Mouse (Mus musculus) heart, adult 8-10 months (tissue): ENCODE results near the gene Ift27. TPM values are rescaled to one million over a fixed set of nuclear protein-coding genes. Genes with fewer than 3 reads are reported as not detected.

Experiments
- DNase-seq: peaks from one replicate; pipeline ENCODE4 v3.0.0; 2022; ENCODE audit warnings: low spot score
- total RNA-seq, 4 experiments: library from RNA; stranded (reverse); gene quantifications; 2 replicates each; pipeline ENCODE4 v1.2.4; 2022

Gene Ift27
- total RNA-seq, 4 experiments from 2014 or later: 10.5 to 14.1 (median 10.9) TPM

GRCm38 (mm10) chr15:78172256-78172898, 1.5 kb downstream of the Ift27 start:
- DNase-seq: no peak

DNA sequence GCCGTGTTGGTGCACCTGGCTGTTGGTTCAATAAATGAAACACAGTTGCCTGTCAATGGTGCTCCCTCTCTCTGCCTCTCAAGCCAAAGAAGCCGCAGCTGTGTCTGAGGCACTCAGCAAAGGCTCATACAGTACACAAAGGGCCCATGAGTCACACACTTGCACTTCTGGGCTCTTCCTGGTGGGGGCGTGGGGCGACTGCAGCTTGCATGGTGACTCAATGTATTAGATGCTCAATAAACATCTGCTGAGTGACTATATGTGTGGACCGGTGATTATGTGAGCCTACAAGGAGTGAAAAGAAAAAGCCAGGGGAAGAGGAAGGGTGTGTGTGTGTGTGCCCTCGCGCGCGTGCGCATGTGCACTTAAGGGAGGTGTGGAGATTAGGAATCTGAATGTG, 2.3 kb downstream of the Ift27 start:
- no peak for DNase-seq

- DNase-seq: no peak
These were observed 3.2 kb downstream of the Ift27 start for GRCm38 (mm10) chr15:78170708-78171107.

- DNase-seq: no peak
These were observed 4.3 kb downstream of the Ift27 start for GRCm38 (mm10) chr15:78169566-78169965.

DNA sequence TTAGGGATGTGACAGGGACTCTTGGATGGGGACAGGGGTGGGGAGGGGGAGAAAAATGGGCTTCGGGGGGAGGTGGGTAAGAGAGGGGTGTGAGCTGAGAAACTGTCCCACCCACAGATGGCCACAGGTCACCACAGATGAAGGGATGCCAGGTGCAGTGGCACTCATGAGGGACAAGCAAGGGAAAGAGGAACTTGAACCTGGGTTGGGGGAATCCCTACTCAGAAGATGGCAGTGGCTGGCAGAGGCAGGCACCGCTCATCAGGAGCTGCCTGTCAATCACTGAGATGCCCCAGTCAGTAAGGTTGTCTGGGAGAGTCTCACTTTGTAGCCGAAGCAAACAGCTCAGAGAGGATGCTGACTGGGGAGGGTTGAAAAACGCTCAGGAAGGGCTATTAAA, 8.6 kb downstream of the Ift27 start:
- no peak for DNase-seq

DNA sequence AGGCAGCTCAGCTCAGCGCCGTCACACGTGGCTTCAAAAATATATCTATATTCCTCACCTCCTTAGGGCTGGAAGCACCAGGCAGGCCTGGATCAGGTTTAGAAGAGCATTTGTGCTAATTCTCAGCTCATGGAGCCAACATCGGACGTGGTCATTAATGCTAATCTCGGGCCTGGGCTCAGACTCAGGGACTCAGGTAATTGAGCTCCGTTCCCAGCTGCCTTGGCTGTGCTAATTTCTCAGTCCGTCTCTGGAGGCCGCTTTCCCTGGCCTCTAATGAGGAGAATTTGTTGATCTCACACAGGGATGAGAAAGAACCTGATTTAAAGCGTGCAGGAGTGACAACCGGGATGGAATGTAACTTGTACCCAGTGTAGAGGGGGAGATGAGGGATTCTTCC, 9.4 kb downstream of the Ift27 start:
- no peak for DNase-seq

DNA sequence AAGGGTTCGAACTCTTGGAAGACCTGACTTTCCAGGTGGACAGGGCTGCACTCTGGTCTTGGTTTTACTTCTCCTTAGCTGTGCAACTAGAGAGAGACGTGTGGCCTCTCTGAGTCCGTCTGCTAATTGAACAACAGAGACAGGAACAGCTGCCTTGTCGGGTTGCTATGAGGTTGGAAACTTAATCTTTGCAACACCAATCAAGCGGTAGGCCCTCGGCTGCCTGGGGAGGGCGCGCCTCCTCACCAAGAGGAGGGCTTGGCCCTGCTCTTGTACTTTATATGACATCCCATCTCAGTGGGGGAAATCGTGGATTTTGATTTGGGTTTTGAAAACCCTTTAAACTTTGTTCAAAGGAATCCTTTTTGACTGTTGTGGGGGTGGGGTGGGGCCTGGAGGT, 12.0 kb downstream of the Ift27 start:
- DNase-seq: no peak

GRCm38 (mm10) chr15:78158335-78158734, 15.6 kb downstream of the Ift27 start:
- no peak for DNase-seq

DNA sequence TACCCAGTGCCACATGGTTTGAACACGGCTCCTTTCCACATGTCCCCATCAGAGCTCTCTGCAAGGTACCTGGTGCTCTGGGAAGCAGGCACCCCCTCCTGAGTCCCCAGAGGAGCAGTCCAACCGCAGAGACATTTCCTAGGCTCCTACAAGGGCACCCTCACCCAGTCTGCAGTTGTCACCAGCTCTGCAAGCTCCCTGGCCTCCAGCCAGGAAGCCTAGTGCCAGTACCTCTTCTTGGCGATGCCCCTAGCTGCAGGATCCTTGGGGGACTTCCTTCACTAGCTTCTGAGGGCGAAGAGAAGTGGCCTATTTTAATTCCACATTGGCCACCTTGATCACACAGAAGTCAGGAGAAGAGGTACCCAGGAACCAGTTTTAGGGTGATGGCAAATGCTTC, 16.1 kb downstream of the Ift27 start:
- DNase-seq: no peak

- no peak for DNase-seq
These were observed 16.6 kb downstream of the Ift27 start for GRCm38 (mm10) chr15:78157330-78157729.

DNA sequence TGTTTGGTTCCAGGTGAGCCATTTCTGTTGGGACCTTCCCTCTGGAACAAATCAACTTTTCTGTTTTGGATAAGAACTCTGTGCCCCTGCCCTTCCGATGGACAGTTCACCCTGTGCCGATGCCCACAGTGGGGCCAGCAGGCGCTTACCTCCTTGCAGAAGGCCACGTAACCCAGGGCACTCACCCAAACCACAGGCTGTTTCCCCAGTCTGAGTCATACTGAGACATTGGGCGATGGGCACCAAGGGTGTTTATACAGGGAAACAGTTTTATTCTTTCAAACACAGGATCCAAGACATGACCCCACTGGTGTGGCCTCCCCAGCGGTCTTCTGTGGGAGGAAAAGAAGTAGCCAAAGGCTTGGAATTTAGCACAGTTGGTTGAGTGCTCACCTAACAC, 18.5 kb downstream of the Ift27 start:
- DNase-seq: no peak

DNA sequence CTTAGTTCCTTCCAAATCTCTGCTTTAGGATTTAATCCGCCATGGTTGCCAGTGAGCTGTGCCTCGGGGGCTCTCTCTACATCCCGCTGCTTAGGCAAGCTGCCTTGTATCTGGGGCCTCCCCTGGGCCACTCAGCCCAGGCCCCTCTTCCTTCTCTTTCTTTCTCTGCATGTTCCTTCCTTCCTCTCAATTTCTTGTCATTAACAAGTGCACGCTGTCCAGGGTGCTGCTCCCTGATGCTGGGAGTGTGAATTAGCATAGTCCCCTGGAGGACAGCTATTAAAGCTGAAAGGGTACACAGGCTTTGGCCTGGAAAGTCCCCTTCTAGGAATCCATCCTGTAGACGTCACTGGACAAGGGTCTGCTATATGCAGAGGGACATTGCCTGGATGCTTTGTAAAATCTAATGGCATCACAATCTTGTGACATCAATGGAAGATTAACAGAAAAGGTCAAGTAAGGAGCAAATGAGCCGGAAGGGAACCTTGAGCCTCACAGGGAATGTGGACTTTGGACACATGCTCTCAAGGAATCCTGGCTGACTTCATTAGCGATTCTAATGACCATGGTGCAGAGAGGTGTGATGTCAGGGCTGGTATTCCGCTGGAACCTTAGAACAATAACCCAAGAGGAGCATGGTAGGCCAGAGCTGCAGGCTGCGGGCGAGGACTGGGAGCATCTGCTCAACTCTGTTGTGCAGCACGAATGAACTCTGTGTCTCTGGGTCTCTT, 20.7 kb downstream of the Ift27 start:
- DNase-seq: no peak

DNA sequence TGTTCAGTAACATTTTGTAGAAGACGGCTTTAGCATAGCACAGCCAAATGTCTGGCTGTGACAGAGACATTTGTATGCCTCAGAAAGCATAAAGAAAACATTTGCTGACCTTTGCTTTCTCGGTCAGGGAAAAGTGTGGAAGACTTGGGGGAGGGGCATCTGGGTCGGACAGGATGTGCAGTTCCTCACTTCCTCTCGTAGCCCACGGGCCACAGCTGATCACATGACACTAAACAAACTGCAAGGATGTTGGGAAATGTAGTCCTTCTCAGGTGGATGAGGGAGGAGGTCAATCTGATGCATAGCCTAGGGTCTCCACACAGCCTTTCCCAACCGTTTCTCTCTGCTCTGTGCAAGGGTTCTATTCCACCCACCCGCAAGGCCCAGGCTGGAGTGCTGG, 25.3 kb downstream of the Ift27 start:
- DNase-seq: no peak

DNA sequence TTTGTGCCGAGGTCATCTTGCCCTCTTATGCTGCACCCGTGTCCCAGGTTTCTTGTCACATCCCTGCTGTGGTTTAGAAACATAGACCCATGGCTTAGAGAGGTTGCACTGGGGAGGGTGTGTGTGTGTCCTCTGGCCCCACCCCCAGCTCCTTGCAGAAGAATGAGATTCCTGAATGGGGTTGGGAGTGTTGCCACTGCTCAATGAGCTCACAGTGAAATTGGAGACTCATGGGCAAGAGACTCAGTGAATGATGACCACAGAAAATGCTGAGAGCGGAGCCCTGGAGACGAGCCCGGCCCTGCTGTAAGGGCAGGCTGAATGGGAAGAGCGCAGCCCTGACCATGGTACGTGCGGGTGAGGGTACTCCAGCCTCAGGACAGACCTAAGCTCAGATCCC, 33.7 kb downstream of the Ift27 start:
- DNase-seq: no peak

DNA sequence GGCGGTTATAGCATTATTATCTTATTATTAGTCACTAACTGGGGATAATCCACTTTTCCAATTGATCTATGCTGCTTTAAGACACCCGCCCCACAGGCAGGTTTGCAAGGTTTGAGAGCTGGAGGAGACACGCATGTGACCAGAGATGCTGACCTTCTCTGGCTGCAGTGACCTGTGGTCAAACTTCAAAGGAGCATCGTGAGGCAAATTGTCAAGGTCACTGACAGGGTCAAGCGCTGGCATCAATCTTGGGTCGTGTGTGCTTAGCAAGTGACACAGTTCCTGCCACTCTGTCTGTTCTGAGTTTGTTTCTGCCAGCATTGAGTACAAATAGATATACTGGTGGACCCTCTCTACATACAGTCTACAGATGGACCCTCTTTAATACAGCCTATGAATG, 39.3 kb downstream of the Ift27 start:
- DNase-seq: no peak

DNA sequence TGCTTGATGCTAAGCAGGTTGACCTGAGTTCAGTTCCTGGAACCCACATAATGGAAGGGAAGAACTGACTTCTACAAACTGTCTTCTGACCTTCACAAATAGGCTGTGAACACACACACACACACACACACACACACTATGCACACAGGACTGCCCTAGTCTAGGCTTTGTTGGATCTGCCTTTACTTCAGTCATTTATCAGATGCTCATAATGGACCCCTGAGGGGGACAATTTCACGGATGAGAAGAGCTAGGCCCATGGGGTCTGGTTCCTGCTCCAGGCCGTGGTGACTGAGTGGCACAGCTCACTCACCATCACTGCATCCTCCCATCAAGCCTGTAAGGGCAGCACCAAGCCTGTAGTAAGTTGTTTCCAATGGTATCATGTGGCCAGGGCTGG, 40.5 kb downstream of the Ift27 start:
- DNase-seq: no peak

DNA sequence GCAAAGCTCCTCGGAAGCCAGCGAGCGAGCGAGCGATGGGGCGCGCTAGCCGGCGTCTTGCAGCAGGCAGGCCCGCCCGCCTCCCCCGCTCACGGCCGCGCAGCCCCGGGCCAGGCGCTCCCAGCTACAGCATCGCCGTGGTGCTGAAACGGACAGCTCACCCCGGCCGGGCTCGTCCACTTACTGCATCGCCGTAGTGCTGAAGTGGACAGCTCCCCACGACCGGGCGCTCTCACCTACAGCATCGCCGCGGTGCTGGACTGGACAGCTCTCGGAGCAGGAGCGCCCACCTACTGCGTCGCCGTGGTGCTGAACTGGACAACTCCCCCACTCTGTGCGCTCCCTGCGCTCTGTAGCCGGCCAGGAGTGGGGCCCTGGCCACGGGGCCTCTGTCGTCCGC, 54.2 kb downstream of the Ift27 start, which contains the start of gene Cacng2:
TSS of gene Cacng2 (minus strand) at position 325 of the 400 bp plus-strand sequence.
- DNase-seq: peak; percentile 89

DNA sequence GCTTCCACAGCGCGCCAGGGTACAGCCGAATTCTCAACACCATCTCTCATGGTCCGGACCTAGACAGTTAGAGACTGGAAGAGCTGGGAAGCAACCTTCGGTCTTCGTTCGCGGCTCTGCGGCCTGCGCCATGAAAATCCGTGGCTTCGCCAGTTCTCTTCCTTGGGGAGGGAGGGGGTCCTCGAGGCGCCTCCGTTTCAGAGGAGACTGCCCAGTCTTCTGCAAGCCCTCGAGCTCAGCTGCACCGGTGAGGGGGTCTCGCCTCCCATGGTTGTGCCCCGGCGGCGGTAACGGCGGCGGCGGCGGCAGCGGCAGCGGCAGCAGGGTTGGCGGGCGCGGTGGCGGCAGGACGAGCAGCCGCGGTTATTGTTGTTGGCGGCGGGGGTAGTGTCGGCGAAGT, 54.7 kb downstream of the Ift27 start:
- no peak for DNase-seq

- no peak for DNase-seq
These were observed 55.5 kb downstream of the Ift27 start for GRCm38 (mm10) chr15:78118275-78118995.

GRCm38 (mm10) chr15:78117731-78118130, 56.2 kb downstream of the Ift27 start:
- no peak for DNase-seq

DNA sequence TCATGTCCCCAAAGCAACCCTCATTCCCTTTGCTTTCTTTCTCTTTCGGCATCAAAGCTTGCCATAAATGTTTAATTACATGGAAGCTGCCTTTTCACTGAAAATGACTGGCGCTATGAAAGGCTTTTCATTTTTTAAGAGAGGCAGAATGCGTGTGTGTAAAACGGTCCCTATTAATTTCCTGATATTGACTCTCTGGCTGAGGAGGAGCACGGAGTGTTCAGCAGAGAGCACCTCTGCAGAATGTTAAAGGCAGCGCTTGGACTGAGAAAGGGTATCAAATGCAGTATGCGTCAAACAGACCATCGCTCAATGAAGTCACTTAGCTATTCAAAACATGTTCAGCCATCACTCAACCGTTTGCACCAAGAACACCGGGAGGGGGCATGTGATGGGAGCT, 57.0 kb downstream of the Ift27 start:
- no peak for DNase-seq

- DNase-seq: no peak
These were observed 57.7 kb downstream of the Ift27 start for GRCm38 (mm10) chr15:78116244-78116643.
